Mouse (Mus musculus): ENCODE data around the gene Itgb4.

- TF ChIP-seq POLR2A (IDR thresholded peaks at IDR 0.05; ENCODE audit: borderline replicate concordance, low read depth, low read length) (no peak), CTCF (IDR thresholded peaks at IDR 0.05; ENCODE audit: low read depth, low read length) (no peak)
Observed at GRCm38 (mm10) chr11:116057237-116057881, 82.8 kb downstream of the Itgb4 start.
